Mouse (Mus musculus) lung, adult 2 months (tissue): ENCODE data around the gene Ppm1l.

ENCODE experiments used
- CTCF ChIP-seq: fragments of 200-500 bp; IDR thresholded peaks from 2 replicates; pipeline ENCODE4 v1.5.1; 2011; ENCODE audit warnings: mild to moderate bottlenecking, low read length, control low read depth; ENCODE audit not compliant: insufficient read depth
- POLR2A ChIP-seq: fragments of 200-500 bp; IDR thresholded peaks from 2 replicates; pipeline ENCODE4 v1.6.1; 2011; ENCODE audit warnings: low read depth, mild to moderate bottlenecking, control low read depth, low read length, borderline replicate concordance; ENCODE audit errors: extremely low read depth

GRCm38 (mm10) chr3:69531511-69531910 is 214.8 kb downstream of the Ppm1l start:
- no peak for TF ChIP-seq CTCF
- TF ChIP-seq POLR2A = no peak
